Mouse (Mus musculus) cerebellum, postnatal 4 days (tissue): ENCODE measurements around the gene Fpgs.

Source experiments
- DNase-seq, 2 experiments: peaks; one replicate each; pipeline ENCODE4 v3.0.0; 2022; ENCODE audit warnings: low spot score in 2 of 2, mixed read lengths in 1 of 2

The Fpgs gene

GRCm38 (mm10) chr2:32671147-32671546 lies 32.8 kb downstream of the Fpgs start:
- no peak for DNase-seq

GRCm38 (mm10) chr2:32669876-32670275 lies 34.1 kb downstream of the Fpgs start:
- DNase-seq: no peak

DNA sequence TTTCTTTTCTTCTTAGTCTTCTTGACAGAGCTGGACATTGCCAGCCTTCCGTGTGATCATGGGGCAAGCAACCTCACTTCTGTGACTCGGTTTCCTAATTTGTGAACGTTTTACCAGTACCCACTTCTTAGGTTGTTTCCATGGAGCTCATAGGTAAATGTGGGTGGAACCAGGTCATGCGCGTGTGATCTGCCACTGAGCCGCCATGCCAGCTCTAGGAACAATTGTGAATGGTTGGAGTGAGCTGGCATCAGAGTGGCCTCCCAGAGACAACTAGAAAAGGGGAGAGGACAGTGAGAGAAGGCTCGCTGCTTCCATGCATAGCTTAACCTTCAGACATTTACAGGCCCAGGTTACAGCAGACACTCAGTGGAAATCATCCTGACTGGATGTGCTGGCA lies 35.8 kb downstream of the Fpgs start:
- DNase-seq: no peak

DNA sequence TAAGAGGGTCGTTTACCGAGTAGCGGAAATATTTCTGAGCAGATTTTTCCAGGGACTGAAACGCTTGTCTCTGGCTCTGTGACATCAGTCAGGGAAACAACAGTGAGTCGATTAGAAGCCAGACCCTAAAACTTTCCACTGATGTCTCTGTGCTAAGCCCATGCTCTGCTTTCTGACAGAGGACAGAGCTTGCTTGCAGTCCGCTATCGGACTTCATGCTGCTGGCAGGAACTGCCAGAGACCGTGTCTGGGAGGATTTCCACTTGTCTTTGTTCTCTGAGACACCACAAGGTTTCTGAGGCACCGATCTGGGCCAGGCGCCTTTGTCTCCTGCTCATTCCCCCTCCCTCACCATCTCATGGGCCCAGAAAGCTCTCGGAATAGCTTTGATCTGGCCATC lies 36.2 kb downstream of the Fpgs start:
- no peak for DNase-seq

GRCm38 (mm10) chr2:32665853-32666252 lies 38.1 kb downstream of the Fpgs start:
- no peak for DNase-seq

DNA sequence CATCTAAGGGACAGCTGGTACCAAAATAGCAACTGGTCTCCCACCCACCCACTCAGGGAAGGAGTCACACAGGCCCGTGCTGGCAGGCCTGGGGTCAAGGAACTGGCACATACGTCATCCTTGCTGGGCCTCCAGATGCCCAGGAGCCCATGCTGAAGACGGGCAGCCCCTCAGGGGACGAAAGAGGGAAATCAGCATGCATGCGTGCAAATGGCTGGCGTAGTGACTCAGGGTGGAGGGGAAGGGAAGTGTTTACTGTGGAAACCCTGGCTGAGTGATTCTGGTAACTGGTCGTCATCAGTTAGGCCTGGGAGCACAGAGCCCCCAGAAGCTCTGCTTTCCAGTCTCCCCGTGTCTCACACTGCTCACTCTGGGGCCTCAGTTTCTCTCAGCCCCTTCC lies 38.6 kb downstream of the Fpgs start:
- no peak for DNase-seq

DNA sequence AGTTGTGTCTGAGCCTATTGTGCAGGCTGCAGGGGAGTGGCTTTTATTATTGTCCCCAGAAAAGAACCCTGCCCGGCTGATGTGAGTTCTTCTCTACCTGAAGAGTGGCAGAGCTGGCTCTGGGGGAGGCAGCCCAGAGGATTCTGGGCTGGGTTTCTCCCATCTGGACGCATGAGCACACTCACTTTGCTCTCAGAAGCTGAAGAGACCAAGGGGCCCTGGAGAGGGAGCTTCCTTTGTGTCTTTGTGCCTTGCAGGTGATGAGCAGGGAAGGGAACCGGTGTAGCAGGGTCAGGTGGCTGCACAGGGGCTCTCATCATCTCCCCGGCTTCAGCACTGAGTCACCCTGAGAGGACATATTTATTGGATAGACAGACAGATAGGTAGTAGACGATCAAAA lies 41.7 kb downstream of the Fpgs start:
- DNase-seq: no peak

DNA sequence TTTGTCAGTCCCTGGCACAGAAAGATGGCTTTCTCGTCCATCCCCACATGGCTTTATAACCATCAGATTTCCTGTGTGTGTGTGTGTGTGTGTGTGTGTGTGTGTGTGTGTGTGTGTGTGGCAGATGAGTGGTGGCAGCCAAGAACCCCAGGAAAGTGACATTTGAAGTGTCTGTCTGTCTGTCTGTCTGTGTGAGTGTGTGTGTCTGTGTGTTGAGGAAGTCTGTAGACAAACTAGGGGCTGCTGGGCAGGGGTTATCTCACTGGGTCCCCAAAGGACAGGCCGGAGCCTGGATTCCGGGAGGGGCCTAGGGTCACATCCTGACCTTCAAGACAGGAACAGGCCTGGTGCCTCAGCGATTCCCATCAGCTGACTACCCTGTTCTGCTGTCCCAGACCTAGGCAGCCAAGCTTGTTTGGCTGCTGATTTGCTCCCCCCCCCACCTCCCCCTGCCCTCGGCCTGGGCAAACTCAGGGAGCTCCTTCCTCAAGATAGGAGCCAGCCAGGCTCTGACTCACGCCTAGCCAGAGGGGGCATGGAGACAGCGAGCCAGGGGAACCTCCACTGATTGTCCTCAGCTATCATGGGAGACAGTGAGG lies 42.3 kb downstream of the Fpgs start:
- DNase-seq: no peak

- DNase-seq: no peak
Observed at GRCm38 (mm10) chr2:32658873-32659272, 45.1 kb downstream of the Fpgs start.

DNA sequence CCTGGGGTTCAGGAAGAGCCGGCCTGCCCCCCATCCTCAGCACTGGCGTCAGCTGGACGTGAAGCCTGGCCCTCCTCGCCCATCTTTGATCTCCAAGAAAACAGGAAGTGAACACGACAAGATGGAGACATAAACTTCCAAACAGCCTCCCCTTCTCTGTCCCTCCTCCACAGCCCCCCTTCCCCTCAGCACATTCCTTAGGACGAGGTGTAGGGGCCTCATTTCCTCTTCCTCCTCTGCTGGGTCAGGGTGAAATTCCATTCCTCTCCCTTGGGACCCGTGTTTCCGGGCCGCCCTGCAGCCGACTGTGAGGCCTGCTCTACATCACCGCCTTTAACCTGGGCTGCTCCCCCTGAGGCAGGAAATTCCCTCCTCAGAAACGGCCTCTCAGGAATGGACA lies 48.1 kb downstream of the Fpgs start:
- no peak for DNase-seq

GRCm38 (mm10) chr2:32655394-32655744 lies 48.6 kb downstream of the Fpgs start:
- DNase-seq: no peak

DNA sequence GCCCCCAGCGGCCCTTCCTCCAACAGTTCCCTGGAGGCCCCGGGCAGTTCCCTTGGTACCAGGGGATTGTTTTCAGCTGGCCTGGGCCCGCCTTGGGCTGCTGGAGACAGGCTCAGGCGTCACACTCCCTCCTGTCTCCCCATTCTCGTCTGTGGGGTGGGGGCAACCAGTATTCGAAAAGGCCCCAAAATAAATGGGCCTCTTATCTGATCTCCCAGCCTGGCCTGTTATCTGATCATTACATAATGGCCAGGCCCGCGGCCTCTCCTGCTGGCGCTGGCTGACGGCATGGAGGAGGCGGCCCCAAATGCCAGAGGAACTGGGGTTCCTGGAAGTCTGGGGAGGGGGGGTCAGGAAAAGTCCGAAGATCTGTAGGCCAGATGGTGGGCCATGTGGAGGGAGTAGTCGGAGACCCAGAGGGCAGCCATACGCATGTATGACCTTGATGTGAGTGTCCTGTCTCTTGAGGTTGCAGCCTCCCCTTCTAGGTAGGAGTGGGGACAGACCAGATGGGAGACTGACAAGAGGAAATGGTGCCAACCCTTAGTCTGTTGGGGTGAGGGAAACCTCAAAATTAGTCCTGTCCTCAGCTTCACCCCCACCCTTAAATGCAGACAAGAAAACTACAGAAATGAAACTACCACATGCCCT lies 49.1 kb downstream of the Fpgs start:
- no peak for DNase-seq

DNA sequence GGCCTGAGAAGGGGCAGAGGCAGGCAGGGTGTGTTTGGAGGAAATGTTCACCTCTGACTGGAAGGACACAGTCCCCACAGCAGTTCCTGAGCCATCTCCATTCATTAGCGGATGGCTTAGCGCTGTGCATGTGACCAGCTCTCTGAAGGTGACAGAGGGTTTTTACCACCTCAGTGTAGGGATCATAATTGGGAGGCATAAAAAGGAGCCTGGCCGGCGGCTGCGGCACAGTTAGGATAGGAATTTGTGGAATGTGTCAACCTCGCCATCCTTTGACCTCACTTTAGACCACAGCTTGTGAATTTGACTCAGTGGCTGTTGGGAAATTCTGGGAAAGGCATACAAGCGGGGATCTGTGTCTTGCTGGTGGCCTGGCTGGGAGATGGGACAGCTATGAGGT lies 50.2 kb downstream of the Fpgs start:
- no peak for DNase-seq

DNA sequence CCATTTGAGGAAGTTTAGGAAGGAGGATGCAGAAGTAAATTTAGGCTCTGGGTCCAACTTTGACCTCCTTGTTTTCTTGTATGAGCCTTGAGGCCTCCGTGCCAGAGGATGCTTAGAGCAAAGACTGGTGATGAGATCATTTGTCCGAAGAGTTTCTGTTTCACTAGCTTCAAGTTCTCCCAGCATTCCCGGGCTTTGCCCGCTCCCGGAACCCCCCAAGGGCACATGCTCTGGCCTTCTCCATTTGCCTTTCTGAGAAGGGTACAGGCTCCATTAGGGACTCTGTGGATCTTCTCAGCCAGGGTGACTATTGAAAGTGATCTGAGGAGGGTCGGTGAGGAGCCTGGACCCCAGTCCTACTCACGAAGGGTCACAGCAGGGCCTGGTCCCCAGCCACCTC lies 56.6 kb downstream of the Fpgs start:
- DNase-seq: no peak

DNA sequence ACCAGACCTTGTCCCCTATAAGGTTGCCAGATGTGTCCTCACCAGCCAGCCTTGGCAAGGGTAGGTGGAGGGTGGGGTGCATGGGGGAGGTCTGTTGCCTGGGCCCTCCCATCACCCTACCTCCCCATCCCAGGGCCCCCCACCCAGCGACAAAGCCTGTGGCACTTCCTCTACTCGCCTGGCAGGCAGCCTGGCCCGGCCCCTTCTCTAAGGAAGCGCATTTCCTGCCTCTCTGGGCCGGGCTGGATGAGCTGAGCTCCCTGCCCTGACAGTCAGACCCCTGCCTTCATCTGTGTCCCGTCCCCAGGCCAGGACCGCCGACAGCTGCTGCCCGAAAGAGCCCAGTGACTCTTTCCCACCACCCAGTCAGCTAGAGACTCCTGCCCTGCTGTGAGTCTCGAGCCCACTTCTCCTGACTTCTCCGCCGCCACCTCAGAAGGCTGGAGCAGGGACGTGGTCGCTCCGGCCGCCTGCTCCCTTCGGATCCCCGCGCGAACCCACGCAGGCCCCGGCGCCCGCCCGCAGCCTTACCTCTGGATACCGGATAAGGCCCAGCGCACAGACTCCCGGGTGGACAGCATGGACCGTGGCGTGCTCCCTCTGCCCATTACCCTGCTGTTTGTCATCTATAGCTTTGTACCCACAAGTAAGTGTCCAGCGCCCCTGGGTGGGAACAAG lies 57.4 kb downstream of the Fpgs start, which contains the start of gene Eng:
Gene Eng (plus strand): TSS at position 217 of the 678 bp plus-strand sequence.
- DNase-seq: no peak

GRCm38 (mm10) chr2:32645647-32646046 lies 58.3 kb downstream of the Fpgs start:
- DNase-seq: no peak

DNA sequence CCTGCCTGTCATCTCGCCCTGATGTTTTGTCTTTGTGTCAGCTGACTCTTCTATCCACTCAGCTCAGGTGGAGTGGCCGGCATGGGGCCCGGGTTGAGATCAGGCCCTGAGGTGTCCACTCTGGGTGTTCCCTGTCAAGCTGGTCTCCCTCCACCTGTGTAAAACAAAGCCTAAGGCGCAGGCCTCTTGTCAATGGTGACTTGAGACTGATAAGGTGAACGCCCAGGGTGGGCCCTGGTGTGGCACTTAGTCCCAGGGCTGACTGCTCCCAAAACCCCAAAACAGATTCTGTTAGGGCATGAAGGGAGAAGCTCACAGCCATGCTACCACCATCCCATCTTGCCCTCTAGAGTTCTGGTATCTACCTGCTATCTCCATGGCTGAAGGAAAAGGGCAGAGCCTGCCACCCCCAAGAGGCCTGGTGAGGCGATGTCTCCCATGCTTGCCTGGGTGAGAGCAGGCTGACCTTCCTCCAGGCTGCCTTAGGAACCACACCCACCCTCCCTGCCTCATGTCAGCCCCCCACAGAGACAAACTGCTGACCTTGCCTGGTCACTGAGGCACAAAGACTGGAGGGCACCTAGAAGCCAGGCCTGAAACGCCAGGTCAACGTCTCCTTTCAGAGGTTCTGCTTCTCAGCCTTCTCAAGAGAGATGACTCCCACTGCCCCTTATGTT lies 59.0 kb downstream of the Fpgs start:
- DNase-seq: no peak

- DNase-seq: no peak
Observed at GRCm38 (mm10) chr2:32644083-32644482, 59.9 kb downstream of the Fpgs start.

GRCm38 (mm10) chr2:32642813-32643212 lies 61.1 kb downstream of the Fpgs start:
- DNase-seq: no peak

GRCm38 (mm10) chr2:32641810-32642209 lies 62.1 kb downstream of the Fpgs start:
- no peak for DNase-seq

DNA sequence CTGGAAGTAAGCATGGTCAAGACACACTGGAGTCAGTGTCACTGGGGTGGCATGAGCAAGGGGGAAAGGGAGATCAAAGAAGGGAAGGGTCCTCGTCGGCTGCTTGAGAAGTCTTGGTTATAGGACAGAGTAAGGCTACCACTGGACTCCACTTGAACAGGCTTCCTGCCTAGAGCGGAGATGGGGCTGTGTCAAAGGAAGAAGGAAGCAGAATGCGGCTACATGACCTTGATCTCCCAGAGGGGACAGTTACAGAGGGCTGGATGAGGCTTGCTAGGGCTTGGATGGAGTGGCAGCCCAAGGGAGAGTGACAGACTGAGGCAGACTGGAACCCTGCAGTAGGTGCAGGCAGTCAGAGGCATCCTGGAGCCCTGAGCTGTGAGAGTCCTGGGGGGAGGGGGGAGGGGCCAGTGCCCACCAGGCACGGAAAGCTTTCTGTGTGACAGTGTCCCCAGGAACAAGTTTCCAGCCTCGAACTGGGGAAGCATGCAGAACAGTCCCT lies 63.3 kb downstream of the Fpgs start:
- DNase-seq: no peak

DNA sequence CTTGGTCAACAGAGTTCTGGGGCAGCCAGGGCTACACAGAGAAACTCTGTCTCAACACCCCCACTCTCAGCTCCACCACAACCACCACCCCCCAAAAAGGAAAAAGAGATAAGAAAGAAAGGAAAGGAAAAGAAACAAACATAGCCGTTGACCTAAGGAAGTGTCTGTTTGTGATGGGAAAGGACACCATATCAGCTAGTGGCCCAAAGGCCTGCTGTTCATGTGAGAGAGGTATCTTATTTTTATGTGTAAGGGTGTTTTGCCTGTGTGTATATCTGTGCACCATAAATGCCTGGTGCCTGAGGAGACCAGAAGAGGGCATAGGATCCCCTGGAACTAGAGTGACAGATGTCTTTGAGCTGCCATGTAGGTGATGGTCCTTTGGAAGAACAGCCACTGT lies 64.3 kb downstream of the Fpgs start:
- DNase-seq: no peak
